Mouse (Mus musculus) kidney, embryonic 15.5 days (tissue): ENCODE measurements at regions not wholly inside any gene's neighbourhood (a gene's known extent, or its start where the extent isn't known, plus 50 kb on each side); places are given as distances from the start of the nearest gene placed in this dataset.
A peak's percentile ranks its signal among the peaks of the same experiment; 100 is the strongest.

Experiments used
- ATAC-seq: fragments of 200-750 bp; cut with Nextera tagmentation; replicated peaks from 2 replicates; pipeline ENCODE4 v1.8.0; 2017; ENCODE audit warnings: moderate TSS enrichment; ENCODE audit not compliant: low FRiP score
- H3K27ac ChIP-seq: fragments of 300-500 bp; sonication (generic); 2 replicates; pipeline ENCODE4 v1.5.1; 2015; ENCODE audit warnings: mild to moderate bottlenecking, inconsistent platforms
- H3K27me3 ChIP-seq: fragments of 300-500 bp; sonication (generic); 2 replicates; pipeline ENCODE4 v1.6.1; 2015; ENCODE audit warnings: inconsistent platforms
- H3K36me3 ChIP-seq: fragments of 300-500 bp; sonication (generic); 2 replicates; pipeline ENCODE4 v1.6.1; 2015; ENCODE audit warnings: inconsistent platforms
- H3K4me1 ChIP-seq: fragments of 300-500 bp; sonication (generic); 2 replicates; pipeline ENCODE4 v1.6.1; 2015; ENCODE audit warnings: inconsistent platforms
- H3K4me2 ChIP-seq: fragments of 300-500 bp; sonication (generic); 2 replicates; pipeline ENCODE4 v1.6.1; 2015; ENCODE audit warnings: moderate library complexity, mild to moderate bottlenecking, inconsistent platforms
- H3K4me3 ChIP-seq: fragments of 300-500 bp; sonication (generic); replicated peaks from 2 replicates; pipeline ENCODE4 v1.5.1; 2015; ENCODE audit warnings: mild to moderate bottlenecking, inconsistent platforms
- H3K9ac ChIP-seq: fragments of 300-500 bp; sonication (generic); 2 replicates; pipeline ENCODE4 v1.6.1; 2015; ENCODE audit warnings: mild to moderate bottlenecking, inconsistent platforms
- H3K9me3 ChIP-seq: fragments of 300-500 bp; sonication (generic); replicated peaks from 2 replicates; pipeline ENCODE4 v1.6.1; 2016; ENCODE audit warnings: inconsistent platforms
- WGBS: fragments of 180-500 bp; shearing (Covaris S2); methylation state at CpG from one replicate; pipeline ENCODE4 v1.1.7; 2015; ENCODE audit warnings: mixed read lengths; 5-methylcytosine and 5-hydroxymethylcytosine counted together

DNA sequence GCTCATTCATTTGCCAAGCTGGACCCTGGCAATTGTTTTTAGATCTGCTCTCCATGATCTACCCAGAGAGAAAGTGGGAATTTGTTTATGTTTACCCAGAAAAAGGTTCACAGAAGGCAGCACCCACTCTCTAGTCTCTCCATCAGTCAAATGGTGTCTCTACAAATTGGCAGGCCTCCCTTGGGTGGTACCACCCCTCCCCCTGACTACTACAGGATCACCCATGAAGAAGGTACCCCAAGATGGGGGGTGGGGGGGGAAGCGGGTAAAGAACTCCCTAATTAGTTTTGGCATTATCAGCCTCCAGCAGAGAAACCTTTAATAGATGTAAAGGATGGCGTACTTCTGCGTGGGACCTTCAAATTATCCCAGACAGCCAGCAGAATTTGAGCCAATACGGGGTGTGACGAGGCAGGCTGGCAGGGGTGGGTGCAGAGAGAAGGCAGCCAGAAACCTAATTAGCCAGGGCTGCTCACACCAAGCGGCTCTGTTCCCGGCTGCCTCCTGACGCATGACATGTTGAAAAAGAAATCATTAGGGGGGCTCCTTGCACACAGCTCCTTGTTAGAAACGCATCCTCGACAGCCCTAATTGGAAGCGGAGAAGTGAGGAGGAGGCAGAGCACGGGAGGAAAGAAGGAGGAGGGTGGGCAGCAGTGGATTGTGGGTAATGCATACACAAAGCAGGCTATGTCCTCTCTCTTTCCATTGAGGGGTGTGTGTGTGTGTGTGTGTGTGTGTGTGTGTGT is 220.7 kb downstream of the Suds3 start:
- Histone ChIP-seq H3K9me3 (no peaks in the 10 kb centered on the region), H3K4me1 (no peaks in the 10 kb centered on the region), H3K9ac (no peak overlapping the region), H3K4me3 (no peak overlapping the region), H3K27ac (no peak overlapping the region), H3K27me3 (no peaks in the 10 kb centered on the region), H3K36me3 (no peaks in the 10 kb centered on the region), H3K4me2 (0 out of 2 replicates have a peak overlapping the region, but pooled peaks have one; percentile 25)
- no peak for ATAC-seq
- 55% methylated on average over 12 of the region's 12 CpGs for WGBS

DNA sequence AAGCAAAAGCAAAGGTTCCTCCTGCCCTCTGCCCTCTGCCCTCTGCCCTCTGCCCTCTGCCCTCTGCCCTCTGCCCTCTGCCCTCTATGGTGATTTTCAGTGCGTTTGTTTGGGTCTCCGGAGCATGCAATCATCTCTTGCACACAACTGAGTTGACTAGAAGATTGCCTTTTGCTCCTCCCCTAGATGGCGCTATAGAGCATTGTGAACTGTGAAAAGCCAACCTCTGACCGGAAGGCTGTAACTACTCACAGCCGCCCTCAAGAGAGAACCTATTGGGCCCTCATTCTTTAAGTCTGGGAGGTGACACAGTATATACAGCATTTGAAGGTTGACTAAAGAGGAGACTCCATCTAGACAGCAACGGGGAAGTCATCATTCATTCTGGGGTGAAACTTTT is 221.3 kb downstream of the Suds3 start:
- H3K9ac ChIP-seq: no peak overlapping the region
- H3K9me3 ChIP-seq: no peaks in the 10 kb centered on the region
- H3K27ac ChIP-seq: no peak overlapping the region
- H3K36me3 ChIP-seq: no peaks in the 10 kb centered on the region
- H3K4me3 ChIP-seq: no peak overlapping the region
- H3K27me3 ChIP-seq: no peaks in the 10 kb centered on the region
- H3K4me1 ChIP-seq: no peaks in the 10 kb centered on the region
- no peak overlapping the region for H3K4me2 ChIP-seq
- ATAC-seq: no peak
- 80% methylated on average over 6 of the region's 6 CpGs for WGBS

DNA sequence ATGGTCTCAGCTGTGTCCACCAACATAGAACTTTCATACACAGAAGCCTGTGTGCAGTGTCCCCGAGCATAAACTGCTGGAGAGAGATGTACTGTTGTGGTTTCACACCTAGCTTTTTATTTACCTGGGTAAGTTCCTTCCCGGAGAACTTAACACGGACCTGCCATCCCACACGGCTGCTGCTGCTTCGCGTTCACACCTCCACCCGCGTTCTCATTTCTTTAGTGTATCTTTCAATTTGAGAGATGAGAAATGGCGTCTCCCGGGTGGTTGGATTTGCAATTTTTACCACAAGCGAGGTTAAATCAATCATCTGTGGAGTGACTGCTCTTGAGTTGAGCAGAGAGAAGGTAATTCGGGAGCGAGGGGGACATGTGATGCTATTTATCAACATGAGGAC is 223.0 kb downstream of the Suds3 start:
- H3K36me3 ChIP-seq: no peaks in the 10 kb centered on the region
- H3K27ac ChIP-seq: no peak overlapping the region
- no peaks in the 10 kb centered on the region for H3K27me3 ChIP-seq
- peaks cover 4% of the 10 kb centered on the region for H3K4me1 ChIP-seq
- H3K4me2 ChIP-seq: no peak overlapping the region
- ATAC-seq: no peak
- H3K4me3 ChIP-seq: no peak overlapping the region
- 78% methylated on average over 13 of the region's 13 CpGs for WGBS
- no peak overlapping the region for H3K9ac ChIP-seq
- H3K9me3 ChIP-seq: no peaks in the 10 kb centered on the region

DNA sequence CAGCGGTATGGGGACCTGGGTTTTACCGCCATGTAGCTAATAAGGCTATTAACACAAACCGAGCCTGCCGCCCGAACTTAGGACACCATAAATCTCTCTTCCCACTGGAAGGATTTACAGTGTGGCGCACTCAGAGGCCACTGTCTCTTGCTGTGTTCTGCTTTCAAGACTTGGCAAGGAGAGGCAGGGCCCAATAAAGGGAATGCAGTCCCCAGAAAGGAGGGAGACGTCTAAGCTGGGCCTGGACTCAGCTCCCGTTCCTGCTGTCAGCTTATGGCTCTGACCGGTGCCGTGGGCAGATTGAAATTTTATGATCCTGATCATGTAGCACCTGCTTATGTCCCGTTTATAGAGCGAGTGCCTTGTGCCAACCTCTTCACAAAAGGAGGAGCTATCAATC is 226.7 kb downstream of the Suds3 start:
- H3K9me3 ChIP-seq: no peaks in the 10 kb centered on the region
- peaks cover 13% of the 10 kb centered on the region for H3K4me1 ChIP-seq
- H3K36me3 ChIP-seq: no peaks in the 10 kb centered on the region
- H3K27ac ChIP-seq: no peak overlapping the region
- H3K4me3 ChIP-seq: no peak overlapping the region
- no peak overlapping the region for H3K4me2 ChIP-seq
- WGBS: 12% methylated on average over 12 of the region's 12 CpGs
- no peaks in the 10 kb centered on the region for H3K27me3 ChIP-seq
- ATAC-seq: no peak
- no peak overlapping the region for H3K9ac ChIP-seq

DNA sequence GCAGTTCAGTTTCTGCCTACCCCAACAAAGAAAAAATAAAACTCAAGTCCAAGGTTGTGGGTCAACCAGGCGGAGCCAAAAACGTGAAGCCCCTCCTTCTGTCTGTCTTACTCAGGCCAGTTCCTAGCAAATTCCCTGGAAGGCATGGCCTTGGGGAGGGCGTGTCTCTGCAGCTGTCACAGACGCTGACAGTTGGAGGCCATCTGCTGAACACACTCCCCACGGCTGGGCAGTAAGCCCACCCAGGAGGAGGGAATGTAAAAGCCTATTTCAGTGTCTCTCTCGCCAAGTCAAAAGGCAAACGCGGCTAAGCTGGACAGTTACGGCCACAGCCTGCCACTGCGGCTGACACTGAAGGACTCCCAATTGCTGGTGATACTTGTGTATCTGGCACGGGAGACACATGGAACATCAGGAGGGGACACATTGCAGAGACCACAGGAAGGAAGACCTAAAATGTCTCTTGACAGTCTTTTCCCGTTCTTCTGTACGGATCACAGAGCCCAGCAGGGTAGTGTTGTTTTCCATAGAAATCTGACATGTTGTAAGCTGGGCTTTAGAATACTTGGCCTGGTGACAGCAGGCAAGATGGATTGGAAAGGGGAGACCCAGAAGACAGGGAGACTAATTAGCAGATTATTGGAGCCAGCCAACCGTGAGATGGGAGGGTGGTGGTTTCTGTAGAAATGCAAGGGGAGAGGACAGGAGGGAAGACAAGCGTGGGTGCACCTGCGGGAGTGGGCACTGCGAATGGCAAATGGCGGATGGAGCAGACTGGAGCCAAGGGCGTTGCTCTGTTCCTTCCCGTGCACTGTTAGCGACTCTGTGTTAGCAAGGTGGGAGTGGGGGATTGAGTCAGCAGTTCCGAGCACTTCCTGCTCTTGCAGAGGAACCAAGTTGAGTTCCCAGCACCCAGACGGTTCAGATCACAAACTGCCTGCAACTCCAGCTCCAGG is 229.5 kb downstream of the Suds3 start:
- Histone ChIP-seq H3K9ac (no peak overlapping the region), H3K36me3 (no peaks in the 10 kb centered on the region), H3K4me2 (peak overlapping the region; percentile 47), H3K27ac (peak overlapping the region; percentile 15; the same call in 1 of the 2 replicates), H3K4me3 (peak overlapping the region; percentile 16), H3K4me1 (peaks cover 13% of the 10 kb centered on the region), H3K9me3 (no peaks in the 10 kb centered on the region), H3K27me3 (no peaks in the 10 kb centered on the region)
- WGBS: 43% methylated on average over 23 of the region's 23 CpGs
- peak; percentile 53; the same call in 1 of the 2 replicates for ATAC-seq

DNA sequence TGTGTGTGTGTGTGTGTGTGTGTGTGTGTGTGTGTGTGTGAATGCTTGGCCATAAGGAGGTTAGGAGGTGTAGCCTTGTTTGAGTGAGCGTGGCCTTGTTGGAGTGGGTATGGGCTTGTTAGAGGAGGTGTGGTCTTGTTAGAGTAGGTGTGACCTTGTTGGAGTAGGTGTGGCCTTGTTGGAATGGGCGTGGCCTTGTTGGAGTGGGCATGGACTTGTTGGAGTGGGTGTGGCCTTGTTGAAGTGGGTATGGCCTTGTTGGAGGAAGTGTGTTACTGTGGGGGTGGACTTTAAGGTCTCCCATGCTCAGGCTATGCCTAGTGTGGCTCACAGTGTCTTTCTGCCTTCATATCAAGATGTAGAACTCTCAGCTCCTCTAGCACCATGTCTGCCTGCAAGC is 236.2 kb downstream of the Suds3 start:
- Histone ChIP-seq H3K27me3 (no peaks in the 10 kb centered on the region), H3K4me1 (no peaks in the 10 kb centered on the region), H3K9me3 (no peaks in the 10 kb centered on the region), H3K27ac (no peak overlapping the region), H3K9ac (no peak overlapping the region), H3K4me2 (no peak overlapping the region), H3K36me3 (no peaks in the 10 kb centered on the region), H3K4me3 (no peak overlapping the region)
- 85% methylated on average over 2 of the region's 2 CpGs for WGBS
- ATAC-seq: no peak

DNA sequence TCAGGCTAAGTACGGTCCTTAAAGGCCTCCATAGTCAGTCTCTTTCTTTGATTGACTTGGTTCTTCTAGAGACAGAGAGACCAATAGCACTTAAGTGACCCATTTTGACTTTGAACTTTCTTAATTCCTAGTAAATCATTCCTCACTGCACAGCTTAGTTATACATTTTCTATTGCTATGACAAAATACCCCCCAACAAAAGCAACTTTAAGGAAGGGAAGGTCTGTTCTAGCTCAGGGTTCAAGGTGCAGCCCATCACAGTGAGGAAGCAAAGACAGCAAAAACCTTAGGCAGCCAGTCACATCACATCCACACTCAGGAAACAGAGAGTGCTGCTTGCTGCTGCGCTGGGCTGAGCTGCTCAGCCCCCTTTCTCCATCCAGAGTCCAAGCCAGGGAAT is 241.0 kb downstream of the Suds3 start:
- H3K9ac ChIP-seq: no peak overlapping the region
- H3K4me2 ChIP-seq: no peak overlapping the region
- 84% methylated on average over 2 of the region's 2 CpGs for WGBS
- H3K27me3 ChIP-seq: no peaks in the 10 kb centered on the region
- no peaks in the 10 kb centered on the region for H3K36me3 ChIP-seq
- H3K27ac ChIP-seq: no peak overlapping the region
- no peak for ATAC-seq
- H3K9me3 ChIP-seq: no peaks in the 10 kb centered on the region
- H3K4me1 ChIP-seq: no peaks in the 10 kb centered on the region
- H3K4me3 ChIP-seq: no peak overlapping the region

DNA sequence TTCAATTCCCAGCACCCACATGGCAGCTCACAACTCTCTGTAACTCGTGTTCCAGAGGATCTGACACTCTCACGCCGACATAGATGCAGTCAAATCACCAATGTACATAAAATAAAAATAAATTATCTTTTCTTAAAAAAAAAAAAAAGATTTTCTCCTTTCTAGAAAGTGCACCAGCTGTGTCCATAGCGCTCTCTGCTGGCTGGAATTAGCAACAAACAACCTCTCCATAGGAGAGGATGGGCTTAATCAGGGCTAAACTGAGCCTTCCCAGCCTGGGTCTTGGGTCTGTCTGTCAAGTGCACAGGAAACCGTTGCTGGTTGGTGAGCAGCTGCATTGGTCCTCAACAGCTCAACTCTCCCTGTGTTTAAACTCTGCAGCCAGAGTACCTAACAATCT is 247.8 kb downstream of the Suds3 start:
- Histone ChIP-seq H3K27ac (no peak overlapping the region), H3K36me3 (no peaks in the 10 kb centered on the region), H3K27me3 (no peaks in the 10 kb centered on the region), H3K4me1 (no peaks in the 10 kb centered on the region), H3K9me3 (no peaks in the 10 kb centered on the region), H3K9ac (no peak overlapping the region), H3K4me3 (no peak overlapping the region), H3K4me2 (no peak overlapping the region)
- no peak for ATAC-seq
- 84% methylated on average over 5 of the region's 5 CpGs for WGBS

DNA sequence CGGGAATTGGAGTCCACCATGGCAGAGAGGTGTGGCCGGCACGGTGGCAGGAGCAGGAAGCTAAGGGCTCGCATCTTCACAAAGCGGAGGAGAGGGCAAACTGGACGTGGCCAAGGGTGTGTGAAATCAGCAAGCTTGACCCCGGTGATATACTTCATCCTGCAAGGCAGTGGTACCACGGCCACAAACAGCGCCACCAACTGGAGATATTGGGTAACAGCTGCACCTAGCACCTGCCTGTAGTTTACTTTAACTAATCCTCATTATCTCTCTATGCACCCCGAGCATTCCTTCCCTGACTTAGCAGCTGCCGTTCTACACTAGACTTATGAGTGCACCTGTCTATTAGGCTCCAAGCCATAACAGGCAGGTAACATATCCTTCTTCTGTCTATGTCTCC is 251.6 kb downstream of the Suds3 start:
- H3K27me3 ChIP-seq: no peaks in the 10 kb centered on the region
- no peak for ATAC-seq
- H3K36me3 ChIP-seq: no peaks in the 10 kb centered on the region
- H3K9ac ChIP-seq: no peak overlapping the region
- 88% methylated on average over 11 of the region's 11 CpGs for WGBS
- H3K4me3 ChIP-seq: no peak overlapping the region
- no peak overlapping the region for H3K27ac ChIP-seq
- no peaks in the 10 kb centered on the region for H3K4me1 ChIP-seq
- H3K9me3 ChIP-seq: no peaks in the 10 kb centered on the region
- H3K4me2 ChIP-seq: no peak overlapping the region

DNA sequence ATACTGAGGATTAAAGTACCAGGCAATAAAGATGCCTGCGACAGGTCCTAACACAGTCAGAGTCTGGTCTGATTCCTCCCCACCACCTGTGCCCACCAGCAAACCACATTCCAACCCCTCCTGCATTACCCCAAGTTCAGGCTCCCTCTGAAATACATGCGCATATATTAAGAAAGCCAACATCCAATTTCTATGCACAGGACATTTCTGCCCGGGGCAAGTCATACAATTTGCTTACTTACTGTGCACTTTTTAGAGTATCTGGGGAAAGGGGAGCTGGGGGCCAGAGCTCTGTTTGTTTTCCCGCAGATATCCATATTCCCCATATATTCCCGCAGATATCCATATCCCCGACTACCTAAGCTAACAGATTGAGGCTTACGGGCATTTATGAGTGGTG is 261.1 kb upstream of the Srrm4 start:
- WGBS: 73% methylated on average over 7 of the region's 7 CpGs
- no peak for ATAC-seq
- H3K4me3 ChIP-seq: no peak overlapping the region
- H3K27ac ChIP-seq: no peak overlapping the region
- H3K36me3 ChIP-seq: no peaks in the 10 kb centered on the region
- no peaks in the 10 kb centered on the region for H3K9me3 ChIP-seq
- no peaks in the 10 kb centered on the region for H3K4me1 ChIP-seq
- no peak overlapping the region for H3K4me2 ChIP-seq
- no peaks in the 10 kb centered on the region for H3K27me3 ChIP-seq
- H3K9ac ChIP-seq: no peak overlapping the region

DNA sequence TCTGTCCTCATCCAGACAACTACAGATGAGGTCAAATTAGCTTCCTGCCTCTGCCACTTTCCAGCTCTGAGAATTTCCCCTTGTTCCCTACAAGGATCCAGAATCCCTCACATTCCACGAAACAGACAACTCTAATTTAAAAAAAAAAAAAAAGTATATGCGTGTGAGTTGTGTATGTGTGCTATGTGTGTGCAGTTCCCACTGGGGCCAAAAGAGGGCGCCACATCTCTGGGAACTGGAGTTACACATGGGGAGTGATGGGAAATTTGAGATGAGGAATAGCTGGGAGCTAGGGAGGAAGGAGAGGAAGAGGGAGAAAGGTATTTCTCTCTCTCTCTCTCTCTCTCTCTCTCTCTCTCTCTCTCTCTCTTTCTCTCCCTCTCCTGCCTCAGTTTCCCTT is 240.3 kb upstream of the Srrm4 start:
- no peaks in the 10 kb centered on the region for H3K9me3 ChIP-seq
- H3K4me3 ChIP-seq: no peak overlapping the region
- no peaks in the 10 kb centered on the region for H3K36me3 ChIP-seq
- no peak overlapping the region for H3K9ac ChIP-seq
- H3K27ac ChIP-seq: no peak overlapping the region
- no peaks in the 10 kb centered on the region for H3K27me3 ChIP-seq
- no peak for ATAC-seq
- no peaks in the 10 kb centered on the region for H3K4me1 ChIP-seq
- H3K4me2 ChIP-seq: no peak overlapping the region
- WGBS: 79% methylated on average over 3 of the region's 3 CpGs

DNA sequence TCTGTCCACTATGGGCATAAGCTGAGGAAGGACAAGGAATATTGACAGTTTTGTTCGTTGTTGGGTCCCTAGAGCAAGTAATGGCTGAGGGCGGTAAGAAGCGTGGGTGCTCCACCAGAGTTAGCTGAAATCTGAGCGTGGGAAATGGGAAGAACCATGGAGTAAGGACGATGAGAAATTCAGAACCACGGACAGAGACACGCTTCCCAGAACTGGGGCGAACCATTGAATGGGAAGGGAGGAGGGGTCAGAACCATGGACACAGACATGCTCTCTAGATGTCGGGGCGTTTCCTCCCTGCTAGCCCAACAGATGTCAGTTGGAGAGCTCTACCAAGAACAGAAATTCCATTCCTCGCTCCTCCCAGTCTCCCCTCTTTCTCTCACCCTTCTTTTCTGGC is 238.2 kb upstream of the Srrm4 start:
- Histone ChIP-seq H3K9ac (no peak overlapping the region), H3K27ac (no peak overlapping the region), H3K27me3 (no peaks in the 10 kb centered on the region), H3K36me3 (no peaks in the 10 kb centered on the region), H3K4me3 (no peak overlapping the region), H3K9me3 (no peaks in the 10 kb centered on the region), H3K4me2 (no peak overlapping the region), H3K4me1 (no peaks in the 10 kb centered on the region)
- 9% methylated on average over 11 of the region's 11 CpGs for WGBS
- no peak for ATAC-seq
